Mouse (Mus musculus) lung, adult 2 months (tissue): ENCODE results near the gene Supt3.

ENCODE experiments used
- CTCF ChIP-seq: fragments of 200-500 bp; IDR thresholded peaks from 2 replicates; pipeline ENCODE4 v1.5.1; 2011; ENCODE audit warnings: mild to moderate bottlenecking, low read length, control low read depth; ENCODE audit not compliant: insufficient read depth
- POLR2A ChIP-seq: fragments of 200-500 bp; IDR thresholded peaks from 2 replicates; pipeline ENCODE4 v1.6.1; 2011; ENCODE audit warnings: low read depth, mild to moderate bottlenecking, control low read depth, low read length, borderline replicate concordance; ENCODE audit errors: extremely low read depth

- TF ChIP-seq CTCF (no peak), POLR2A (no peak)
These were observed 8.4 kb upstream of the Supt3 start for GRCm38 (mm10) chr17:44768522-44768921.
